Mouse (Mus musculus) intestine, postnatal 0 days (tissue): Measurements from ENCODE around the gene Il31. TPM values are rescaled to one million over a fixed set of nuclear protein-coding genes. Genes with fewer than 3 reads are reported as not detected.

Experiments
- ATAC-seq: fragments of 200-750 bp; cut with Nextera tagmentation; 2 replicates; pipeline ENCODE4 v1.8.0; 2017; ENCODE audit warnings: mild to moderate bottlenecking, moderate TSS enrichment, moderate library complexity
- H3K27ac ChIP-seq: fragments of 300-500 bp; sonication (generic); 2 replicates; pipeline ENCODE4 v1.5.1; 2014; ENCODE audit warnings: mild to moderate bottlenecking, low read depth, low read length, moderate library complexity
- H3K27me3 ChIP-seq: fragments of 300-500 bp; sonication (generic); replicated peaks from 2 replicates; pipeline ENCODE4 v1.6.1; 2014; ENCODE audit warnings: low read length, mixed read lengths; ENCODE audit not compliant: control insufficient read depth, insufficient read depth
- H3K36me3 ChIP-seq: fragments of 300-500 bp; sonication (generic); 2 replicates; pipeline ENCODE4 v1.6.1; 2014; ENCODE audit warnings: mild to moderate bottlenecking, moderate library complexity; ENCODE audit not compliant: control insufficient read depth, insufficient read depth
- H3K4me1 ChIP-seq: fragments of 300-500 bp; sonication (generic); replicated peaks from 2 replicates; pipeline ENCODE4 v1.6.1; 2014; ENCODE audit warnings: antibody characterized with exemption, low read length, mixed read lengths; ENCODE audit not compliant: control insufficient read depth, insufficient read depth
- H3K4me2 ChIP-seq: fragments of 300-500 bp; sonication (generic); replicated peaks from 2 replicates; pipeline ENCODE4 v1.6.1; 2014; ENCODE audit warnings: low read depth, mild to moderate bottlenecking, moderate library complexity
- H3K4me3 ChIP-seq: fragments of 300-500 bp; sonication (generic); 2 replicates; pipeline ENCODE4 v1.5.1; 2014; ENCODE audit warnings: low read depth, low read length
- H3K9ac ChIP-seq: fragments of 300-500 bp; sonication (generic); 2 replicates; pipeline ENCODE4 v1.6.1; 2014; ENCODE audit warnings: mild to moderate bottlenecking, low read depth, low read length
- H3K9me3 ChIP-seq: fragments of 300-500 bp; sonication (generic); 2 replicates; pipeline ENCODE4 v1.6.1; 2016; ENCODE audit warnings: mixed run types; ENCODE audit not compliant: control insufficient read depth
- CTCF ChIP-seq: sonication (generic); IDR thresholded peaks from 2 replicates; pipeline ENCODE4 v1.5.1; 2016; ENCODE audit warnings: low read depth, mild to moderate bottlenecking, control low read depth, antibody characterized with exemption, moderate library complexity
- WGBS: fragments of 180-500 bp; shearing (Covaris S2); extraction: QIAGEN DNeasy Blood & Tissue Kit; methylation state at CpG from one replicate; pipeline ENCODE4 v1.1.7; 2014; 5-methylcytosine and 5-hydroxymethylcytosine counted together
- polyA plus RNA-seq: library from polyadenylated mRNA; unstranded; fragments of >200 nt; fragmentation: Nextera tagmentation; extraction: Ambion mirVana; gene quantifications from 2 replicates; pipeline ENCODE4 v1.2.1, GENCODE M21; 2015

Il31 gene
- polyA plus RNA-seq, 1 experiment from 2014 or later, result not detected

DNA sequence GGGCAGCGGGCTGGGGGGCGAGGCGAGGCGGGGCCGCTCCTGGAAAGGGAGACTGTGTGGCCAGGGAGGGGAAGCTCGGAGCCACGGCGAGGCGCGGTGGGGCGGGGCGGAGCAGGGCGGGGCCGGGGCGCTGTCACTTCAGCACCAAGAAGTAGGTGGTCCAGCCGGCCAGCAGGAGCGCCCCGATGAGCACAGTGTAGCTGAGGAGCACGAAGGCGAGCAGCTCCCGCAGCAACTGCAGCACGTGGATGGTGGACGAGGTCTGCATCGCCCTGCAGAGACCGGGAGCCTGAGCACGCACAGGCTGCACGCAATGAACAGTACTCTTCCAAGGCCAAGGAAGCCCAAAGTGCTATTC lies 35.1 kb upstream of the Il31 start:
- Histone ChIP-seq H3K4me3 (peak overlapping the region; percentile 80), H3K27me3 (no peaks in the 10 kb centered on the region), H3K9me3 (no peaks in the 10 kb centered on the region), H3K4me2 (peak overlapping the region; percentile 96), H3K9ac (no peak overlapping the region), H3K36me3 (peaks cover 14% of the 10 kb centered on the region; the same call in 1 of the 2 replicates), H3K27ac (no peak overlapping the region), H3K4me1 (no peaks in the 10 kb centered on the region)
- peak; percentile 45 for TF ChIP-seq CTCF
- peak; percentile 93 for ATAC-seq
- 0% methylated on average over 26 of the region's 27 CpGs for WGBS

DNA sequence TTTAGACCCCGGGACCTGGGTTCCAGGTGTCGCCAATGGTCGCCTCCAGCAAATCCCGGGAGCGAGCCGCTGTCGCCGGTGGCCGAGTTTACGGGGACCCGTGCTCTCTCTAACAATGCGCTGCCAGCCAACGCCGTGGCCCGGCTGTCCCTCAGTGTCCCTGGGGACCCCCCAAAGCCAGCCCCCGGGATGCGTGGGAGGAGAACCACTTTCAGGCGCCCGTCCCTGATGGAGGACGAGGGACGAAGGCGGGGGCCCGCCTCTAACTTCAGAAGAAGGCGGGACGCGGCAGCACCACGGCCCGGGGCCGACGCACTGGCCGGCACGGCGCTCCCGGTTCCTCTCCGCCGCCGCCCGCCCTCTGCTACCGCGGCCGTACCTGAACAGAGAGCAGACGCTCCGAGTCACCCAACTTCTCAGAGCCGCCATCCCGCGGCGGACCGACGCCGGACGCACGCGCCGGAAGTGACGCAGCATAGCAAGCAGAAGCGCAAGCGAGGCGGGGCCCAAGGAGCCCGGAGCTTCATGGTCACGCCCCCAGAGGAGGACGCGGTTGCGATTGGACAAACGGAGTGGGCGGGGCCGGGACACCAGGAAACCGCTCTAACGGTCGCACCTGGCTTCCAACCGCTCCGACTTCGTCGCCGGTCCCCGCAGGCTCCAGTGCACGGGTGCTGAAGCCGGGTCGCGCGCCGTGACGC lies 34.6 kb upstream of the Il31 start, which contains the start of gene Diablo:
Diablo (minus strand) TSS at position 485 of the 701 bp plus-strand sequence.
- WGBS, result under 1% methylated on average over 82 of the region's 82 CpGs
- H3K27me3 ChIP-seq, result no peaks in the 10 kb centered on the region
- no peaks in the 10 kb centered on the region for H3K9me3 ChIP-seq
- ATAC-seq, result peak; percentile 97
- no peak within 1 kb of the TSS for H3K27ac ChIP-seq
- peaks cover 9% of the 10 kb centered on the region; the same call in 1 of the 2 replicates for H3K36me3 ChIP-seq
- H3K4me2 ChIP-seq, result peak within 1 kb of the TSS; percentile 96
- no peaks in the 10 kb centered on the region for H3K4me1 ChIP-seq
- peak within 1 kb of the TSS; percentile 80 for H3K4me3 ChIP-seq
- TF ChIP-seq CTCF, result no peak
- H3K9ac ChIP-seq, result peak within 1 kb of the TSS; percentile 66

DNA sequence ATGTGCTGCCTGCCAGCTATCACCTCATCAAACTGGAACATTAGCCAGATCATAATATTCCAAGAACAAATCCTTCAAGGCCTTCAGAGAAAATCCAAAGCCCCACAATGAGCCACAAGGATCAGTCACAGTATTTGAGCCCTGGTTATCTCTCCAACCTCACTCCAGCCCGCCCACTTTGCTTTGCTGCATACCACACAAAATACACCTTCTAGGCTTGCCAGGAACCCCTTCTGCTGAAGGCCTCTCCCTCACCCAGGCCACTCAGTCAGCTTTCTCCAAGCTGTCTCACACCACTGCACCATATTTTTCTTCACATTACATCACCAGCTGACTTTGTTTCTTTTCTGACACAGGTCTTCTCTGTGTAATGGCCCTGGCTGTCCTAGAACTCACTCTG lies 32.9 kb upstream of the Il31 start:
- no peak for ATAC-seq
- Histone ChIP-seq H3K27ac (no peak overlapping the region), H3K9ac (no peak overlapping the region), H3K4me2 (no peak overlapping the region), H3K9me3 (no peaks in the 10 kb centered on the region), H3K4me1 (no peaks in the 10 kb centered on the region), H3K4me3 (no peak overlapping the region), H3K36me3 (peaks cover 11% of the 10 kb centered on the region; the same call in 1 of the 2 replicates), H3K27me3 (no peaks in the 10 kb centered on the region)
- no peak for TF ChIP-seq CTCF
- 92% methylated on average over 1 of the region's 1 CpGs for WGBS

DNA sequence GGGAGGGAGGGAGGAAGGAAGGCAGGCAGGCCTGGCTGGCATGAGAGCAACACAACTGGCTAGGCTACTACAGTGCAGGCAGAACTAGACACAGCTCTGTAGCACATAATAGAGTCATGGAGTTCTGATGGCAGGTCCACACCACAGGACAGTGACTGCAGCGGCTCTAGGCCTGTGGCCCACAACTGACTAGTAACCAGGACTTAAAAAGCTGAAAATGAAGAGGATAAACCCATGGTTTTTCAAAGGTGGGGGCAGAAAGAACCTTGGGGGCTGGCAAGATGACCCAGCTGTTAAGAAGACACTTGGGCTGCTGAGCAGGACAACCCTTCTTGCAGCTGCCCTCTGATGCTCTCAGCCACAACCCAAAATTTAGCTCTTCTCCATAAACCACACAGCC lies 32.3 kb upstream of the Il31 start:
- H3K27me3 ChIP-seq, result no peaks in the 10 kb centered on the region
- H3K27ac ChIP-seq, result no peak overlapping the region
- 75% methylated on average over 1 of the region's 1 CpGs for WGBS
- no peak overlapping the region for H3K9ac ChIP-seq
- H3K4me2 ChIP-seq, result no peak overlapping the region
- no peak overlapping the region for H3K4me3 ChIP-seq
- TF ChIP-seq CTCF, result no peak
- no peaks in the 10 kb centered on the region for H3K4me1 ChIP-seq
- ATAC-seq, result no peak
- H3K36me3 ChIP-seq, result peaks cover 16% of the 10 kb centered on the region
- no peaks in the 10 kb centered on the region for H3K9me3 ChIP-seq

DNA sequence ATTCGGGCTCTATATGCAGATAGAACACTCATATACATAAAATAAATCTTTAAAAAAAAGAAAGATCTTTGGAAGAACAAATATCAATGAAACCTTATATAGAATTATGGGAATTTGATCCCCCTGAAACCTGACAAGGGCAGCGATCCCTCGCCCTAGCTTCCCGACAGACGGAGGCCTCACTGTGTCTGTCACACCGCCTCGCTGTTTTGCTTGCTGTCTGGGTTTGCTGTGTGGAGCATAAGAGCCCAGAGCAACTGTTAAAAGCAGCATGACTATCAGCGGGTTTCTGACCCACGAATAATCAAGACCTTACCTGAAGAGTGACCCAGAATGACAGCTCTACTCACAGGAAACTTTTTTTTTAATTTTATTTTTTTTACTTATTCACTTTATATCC lies 31.4 kb upstream of the Il31 start:
- WGBS, result 91% methylated on average over 9 of the region's 9 CpGs

DNA sequence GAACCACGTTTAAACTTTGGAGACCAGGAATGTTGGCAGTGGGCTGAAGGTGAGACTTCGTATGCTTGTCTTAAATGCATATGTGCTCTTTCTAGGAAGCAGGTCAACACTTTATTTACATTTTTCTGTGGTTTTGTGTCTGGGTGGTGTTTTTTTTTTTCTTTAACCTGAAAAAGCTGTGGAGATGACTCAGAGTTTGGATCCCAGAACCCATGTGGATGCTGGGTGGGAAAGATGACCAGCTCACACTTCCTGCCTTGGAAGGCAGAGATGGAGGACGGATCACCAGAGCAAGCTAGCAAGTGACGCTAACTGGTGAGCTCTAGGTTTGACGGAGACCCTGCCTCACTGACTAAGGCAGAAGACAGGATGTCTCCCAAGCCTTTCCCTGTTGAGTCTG lies 25.6 kb upstream of the Il31 start:
- no peak for TF ChIP-seq CTCF
- 91% methylated on average over 5 of the region's 5 CpGs for WGBS
- H3K9me3 ChIP-seq, result no peaks in the 10 kb centered on the region
- no peak overlapping the region for H3K4me2 ChIP-seq
- ATAC-seq, result no peak
- no peak overlapping the region for H3K27ac ChIP-seq
- no peaks in the 10 kb centered on the region for H3K4me1 ChIP-seq
- peaks cover 22% of the 10 kb centered on the region for H3K36me3 ChIP-seq
- no peaks in the 10 kb centered on the region for H3K27me3 ChIP-seq
- no peak overlapping the region for H3K4me3 ChIP-seq
- no peak overlapping the region for H3K9ac ChIP-seq

More for the DNA sequence above, 31.4 kb upstream of the Il31 start:
- Histone ChIP-seq H3K4me3 (no peak overlapping the region), H3K27ac (no peak overlapping the region), H3K36me3 (peaks cover 22% of the 10 kb centered on the region), H3K9ac (no peak overlapping the region), H3K27me3 (no peaks in the 10 kb centered on the region), H3K9me3 (no peaks in the 10 kb centered on the region), H3K4me1 (no peaks in the 10 kb centered on the region), H3K4me2 (no peak overlapping the region)
- no peak for TF ChIP-seq CTCF
- ATAC-seq, result no peak
